Mouse (Mus musculus): Measurements from ENCODE around the gene Lelp1. TPM values are rescaled to one million over a fixed set of nuclear protein-coding genes. Genes with fewer than 3 reads are reported as not detected.
A peak's percentile ranks its signal among the peaks of the same experiment; 100 is the strongest.

Gene Lelp1
- polyA plus RNA-seq (2012; rRNA removed), result not detected in 2 replicates
- polyA plus RNA-seq (2014; fragmentation: Nextera tagmentation; extraction: Ambion mirVana), result not detected in 2 replicates

GRCm38 (mm10) chr3:92142644-92143043 is at the start of gene Lelp1:
TSS of gene Lelp1 (minus strand) at chr3:92142744.
- Histone ChIP-seq H3K4me2 (ENCODE audit: low read depth) (no peak within 1 kb of the TSS), H3K36me3 (replicated peaks; ENCODE audit: control insufficient read depth, insufficient read depth, low read depth) (no peaks in the 10 kb centered on the region), H3K9ac (replicated peaks) (no peak within 1 kb of the TSS), H3K9me3 (ENCODE audit: control insufficient read depth, low read length) (no peaks in the 10 kb centered on the region), H3K4me3 (ENCODE audit: insufficient read depth in 1 of 2, low read depth in 2 of 2, low read length in 2 of 2) (no peak within 1 kb of the TSS), H3K27me3 (ENCODE audit: control insufficient read depth, insufficient read depth, low read length) (no peaks in the 10 kb centered on the region), H3K4me1 (replicated peaks; ENCODE audit: control insufficient read depth in 2 of 2, insufficient read depth in 2 of 2, low read length in 1 of 2) (no peaks in the 10 kb centered on the region), H3K27ac (no peak within 1 kb of the TSS)
- 19% methylated on average over 1 of the region's 1 CpGs for WGBS (ENCODE audit: insufficient replicate concordance)
- ATAC-seq (ENCODE audit: insufficient read depth) (no peak), DNase-seq (ENCODE audit: low read depth in 3 of 3, low spot score in 3 of 3) (no peak)
- TF ChIP-seq EP300 (IDR thresholded peaks at IDR 0.05; ENCODE audit: low read depth) (no peak), CTCF (IDR thresholded peaks at IDR 0.05; ENCODE audit: low read depth) (no peak)

GRCm38 (mm10) chr3:92176880-92177279 is 34.3 kb upstream of the Lelp1 start:
- no peak for DNase-seq (ENCODE audit: low read depth in 3 of 3, low spot score in 3 of 3)
- ATAC-seq (ENCODE audit: insufficient read depth), result no peak
- H3K9me3 ChIP-seq (ENCODE audit: control insufficient read depth, low read length), result no peaks in the 10 kb centered on the region
- no peaks in the 10 kb centered on the region for H3K4me1 ChIP-seq (replicated peaks; ENCODE audit: control insufficient read depth in 2 of 2, insufficient read depth in 2 of 2, low read length in 1 of 2)
- no peak overlapping the region for H3K4me2 ChIP-seq (ENCODE audit: low read depth)
- no peak overlapping the region for H3K4me3 ChIP-seq (ENCODE audit: insufficient read depth in 1 of 2, low read depth in 2 of 2, low read length in 2 of 2)
- WGBS (ENCODE audit: insufficient replicate concordance), result 55% methylated on average over 1 of the region's 1 CpGs
- no peaks in the 10 kb centered on the region for H3K36me3 ChIP-seq (replicated peaks; ENCODE audit: control insufficient read depth, insufficient read depth, low read depth)
- no peak overlapping the region for H3K27ac ChIP-seq
- no peaks in the 10 kb centered on the region for H3K27me3 ChIP-seq (ENCODE audit: control insufficient read depth, insufficient read depth, low read length)
- H3K9ac ChIP-seq (replicated peaks), result no peak overlapping the region
- TF ChIP-seq CTCF (IDR thresholded peaks at IDR 0.05; ENCODE audit: low read depth) (no peak), EP300 (IDR thresholded peaks at IDR 0.05; ENCODE audit: low read depth) (no peak)

GRCm38 (mm10) chr3:92169847-92170246 is 27.3 kb upstream of the Lelp1 start:
- TF ChIP-seq CTCF (IDR thresholded peaks at IDR 0.05; ENCODE audit: low read depth) (no peak), EP300 (IDR thresholded peaks at IDR 0.05; ENCODE audit: low read depth) (no peak)
- Histone ChIP-seq H3K27ac (no peak overlapping the region), H3K4me2 (ENCODE audit: low read depth) (no peak overlapping the region), H3K27me3 (ENCODE audit: control insufficient read depth, insufficient read depth, low read length) (no peaks in the 10 kb centered on the region), H3K4me1 (replicated peaks; ENCODE audit: control insufficient read depth in 2 of 2, insufficient read depth in 2 of 2, low read length in 1 of 2) (no peaks in the 10 kb centered on the region), H3K36me3 (replicated peaks; ENCODE audit: control insufficient read depth, insufficient read depth, low read depth) (no peaks in the 10 kb centered on the region), H3K4me3 (ENCODE audit: insufficient read depth in 1 of 2, low read depth in 2 of 2, low read length in 2 of 2) (no peak overlapping the region), H3K9me3 (ENCODE audit: control insufficient read depth, low read length) (no peaks in the 10 kb centered on the region), H3K9ac (replicated peaks) (no peak overlapping the region)
- DNase-seq (ENCODE audit: low read depth in 3 of 3, low spot score in 3 of 3) (no peak), ATAC-seq (ENCODE audit: insufficient read depth) (no peak)
- WGBS (ENCODE audit: insufficient replicate concordance), result 53% methylated on average over 3 of the region's 3 CpGs

GRCm38 (mm10) chr3:92153322-92153721 is 10.8 kb upstream of the Lelp1 start:
- Histone ChIP-seq H3K4me2 (ENCODE audit: low read depth) (no peak overlapping the region), H3K4me3 (ENCODE audit: insufficient read depth in 1 of 2, low read depth in 2 of 2, low read length in 2 of 2) (no peak overlapping the region), H3K4me1 (replicated peaks; ENCODE audit: control insufficient read depth in 2 of 2, insufficient read depth in 2 of 2, low read length in 1 of 2) (no peaks in the 10 kb centered on the region), H3K27me3 (ENCODE audit: control insufficient read depth, insufficient read depth, low read length) (no peaks in the 10 kb centered on the region), H3K36me3 (replicated peaks; ENCODE audit: control insufficient read depth, insufficient read depth, low read depth) (no peaks in the 10 kb centered on the region), H3K9me3 (ENCODE audit: control insufficient read depth, low read length) (no peaks in the 10 kb centered on the region), H3K27ac (no peak overlapping the region), H3K9ac (replicated peaks) (no peak overlapping the region)
- peak in 2 of 3 experiments; percentile 5 to 17 for DNase-seq (ENCODE audit: low read depth in 3 of 3, low spot score in 3 of 3)
- TF ChIP-seq CTCF (IDR thresholded peaks at IDR 0.05; ENCODE audit: low read depth) (peak; percentile 57; the same call in 1 of the 2 replicates), EP300 (IDR thresholded peaks at IDR 0.05; ENCODE audit: low read depth) (no peak)
- ATAC-seq (ENCODE audit: insufficient read depth), result no peak

- no peaks in the 10 kb centered on the region for H3K36me3 ChIP-seq (replicated peaks; ENCODE audit: control insufficient read depth, insufficient read depth, low read depth)
- H3K9me3 ChIP-seq (ENCODE audit: control insufficient read depth, low read length), result no peaks in the 10 kb centered on the region
- peak in 2 of 3 experiments; percentile 14 to 20 for DNase-seq (ENCODE audit: low read depth in 3 of 3, low spot score in 3 of 3)
- TF ChIP-seq EP300 (IDR thresholded peaks at IDR 0.05; ENCODE audit: low read depth) (no peak), CTCF (IDR thresholded peaks at IDR 0.05; ENCODE audit: low read depth) (peak; percentile 64)
- H3K27me3 ChIP-seq (ENCODE audit: control insufficient read depth, insufficient read depth, low read length), result no peaks in the 10 kb centered on the region
- H3K4me1 ChIP-seq (replicated peaks; ENCODE audit: control insufficient read depth in 2 of 2, insufficient read depth in 2 of 2, low read length in 1 of 2), result no peaks in the 10 kb centered on the region
- ATAC-seq (ENCODE audit: insufficient read depth), result no peak
- no peak overlapping the region for H3K27ac ChIP-seq
- 15% methylated on average over 8 of the region's 8 CpGs for WGBS (ENCODE audit: insufficient replicate concordance)
- H3K4me2 ChIP-seq (ENCODE audit: low read depth), result no peak overlapping the region
- H3K9ac ChIP-seq (replicated peaks), result no peak overlapping the region
- no peak overlapping the region for H3K4me3 ChIP-seq (ENCODE audit: insufficient read depth in 1 of 2, low read depth in 2 of 2, low read length in 2 of 2)
These were observed 8.2 kb upstream of the Lelp1 start for GRCm38 (mm10) chr3:92150631-92151277.

All from liver, embryonic 14.5 days (tissue).